Mouse (Mus musculus): ENCODE measurements around the gene Prkcq.

DNA sequence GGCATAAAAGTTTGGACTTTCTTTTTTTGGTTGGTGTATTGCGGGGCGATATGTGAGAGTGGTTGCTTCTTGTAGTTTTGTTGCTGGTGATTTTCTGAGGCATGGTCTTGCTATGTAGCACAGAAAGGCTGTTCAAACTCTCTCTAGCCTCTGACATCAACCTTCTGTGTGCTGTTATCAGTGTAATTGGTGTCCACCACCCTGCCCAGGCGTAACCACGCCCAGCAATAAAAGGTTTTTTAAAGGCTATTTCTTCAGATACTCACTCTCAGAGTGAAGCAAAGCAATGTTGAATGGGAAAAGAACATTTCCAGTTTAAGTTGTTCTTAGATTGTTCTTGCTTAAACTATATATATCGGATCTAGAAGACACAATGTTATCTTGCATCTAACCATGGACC lies 60.1 kb downstream of the Prkcq start:
- TF ChIP-seq POLR2A (IDR thresholded peaks at IDR 0.05; ENCODE audit: borderline replicate concordance, low read depth, low read length) (no peak), CTCF (IDR thresholded peaks at IDR 0.05; ENCODE audit: low read depth, low read length) (no peak)
